Mouse (Mus musculus) lung, adult 2 months (tissue): ENCODE measurements at regions not wholly inside any gene's neighbourhood (a gene's known extent, or its start where the extent isn't known, plus 50 kb on each side); places are given as distances from the start of the nearest gene placed in this dataset.

Experiments
- CTCF ChIP-seq: fragments of 200-500 bp; IDR thresholded peaks from 2 replicates; pipeline ENCODE4 v1.5.1; 2011; ENCODE audit warnings: mild to moderate bottlenecking, low read length, control low read depth; ENCODE audit not compliant: insufficient read depth
- POLR2A ChIP-seq: fragments of 200-500 bp; IDR thresholded peaks from 2 replicates; pipeline ENCODE4 v1.6.1; 2011; ENCODE audit warnings: low read depth, mild to moderate bottlenecking, control low read depth, low read length, borderline replicate concordance; ENCODE audit errors: extremely low read depth

- TF ChIP-seq CTCF (no peak), POLR2A (no peak)
Measured at GRCm38 (mm10) chr8:35213515-35213914, 552.1 kb upstream of the Gm19410 start.
